Mouse (Mus musculus) layer of hippocampus, adult 9-11 months (tissue): ENCODE results near the gene Nrbp1.

ENCODE experiments used
- DNase-seq: peaks from one replicate; pipeline ENCODE4 v3.0.0; 2022

Gene Nrbp1

DNA sequence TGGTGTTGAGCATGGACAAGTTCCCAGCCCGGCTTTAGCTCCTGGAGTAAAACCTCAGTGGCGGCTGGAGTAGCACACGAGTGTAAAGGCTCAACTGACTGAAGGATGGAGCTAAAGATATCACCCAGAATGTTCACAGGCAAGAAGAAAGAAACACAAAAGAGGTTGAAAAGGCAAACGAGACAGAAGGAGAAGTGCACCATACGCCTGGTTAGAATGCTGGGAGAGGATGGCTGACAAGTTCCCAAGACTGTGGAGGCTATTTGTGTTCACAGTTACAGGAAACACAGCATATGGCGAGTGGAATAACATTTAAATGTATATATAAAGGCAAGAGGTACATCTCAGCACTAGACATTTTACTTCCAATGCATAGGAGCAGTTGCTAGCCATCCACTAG lies 32.4 kb downstream of the Nrbp1 start:
- no peak for DNase-seq

DNA sequence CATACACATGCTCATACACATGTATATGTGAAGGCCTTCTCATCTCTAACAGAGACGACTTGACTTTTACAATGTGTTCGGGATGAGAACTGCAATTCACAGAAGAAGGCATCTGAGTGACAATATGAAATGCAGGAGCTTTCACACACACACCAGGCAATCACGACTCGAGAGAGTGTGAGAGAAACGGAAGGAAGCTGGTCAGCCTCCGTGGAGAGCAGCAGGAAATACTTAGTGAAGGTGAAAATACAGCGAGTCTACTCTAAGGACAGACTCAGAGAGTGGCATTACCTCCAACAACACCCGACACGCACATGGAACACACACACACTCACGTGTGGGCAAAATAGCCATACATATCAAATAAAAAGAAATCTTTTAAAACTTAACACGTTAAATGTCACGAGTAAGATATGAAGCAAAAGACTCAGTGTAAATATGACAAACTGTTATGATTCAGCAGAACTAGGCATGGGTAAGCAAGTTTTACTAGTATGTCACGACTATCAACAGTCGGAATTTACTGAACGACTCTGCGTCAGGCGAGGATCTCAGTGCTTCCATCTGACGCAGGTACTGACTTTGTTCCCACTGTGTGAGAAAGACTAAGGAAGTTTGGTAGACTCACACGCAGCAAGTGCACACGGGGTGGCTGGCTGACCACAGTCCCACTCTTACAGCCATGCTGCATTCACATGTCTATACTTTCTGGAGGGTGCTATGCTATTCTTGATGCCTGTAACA lies 38.8 kb downstream of the Nrbp1 start:
- no peak for DNase-seq

DNA sequence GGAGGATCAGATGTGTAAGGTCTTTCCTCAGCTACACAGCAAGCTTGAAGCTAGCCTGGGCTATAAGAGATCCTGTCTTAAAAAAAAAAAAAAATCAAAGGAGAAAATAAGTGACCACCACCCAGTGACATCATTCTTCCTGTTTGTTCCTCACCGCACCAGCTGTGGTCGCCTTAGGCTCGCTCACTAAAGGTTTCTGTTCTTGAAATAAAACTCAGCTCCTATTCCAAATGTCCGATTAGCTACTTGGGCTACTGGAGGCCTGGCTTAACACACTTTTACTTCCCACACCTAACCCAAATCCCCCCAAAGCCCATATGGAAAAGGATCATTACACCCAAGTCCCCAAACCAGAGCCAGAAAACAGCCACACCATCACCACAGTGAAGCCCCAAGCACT lies 47.6 kb downstream of the Nrbp1 start:
- DNase-seq, result no peak

DNA sequence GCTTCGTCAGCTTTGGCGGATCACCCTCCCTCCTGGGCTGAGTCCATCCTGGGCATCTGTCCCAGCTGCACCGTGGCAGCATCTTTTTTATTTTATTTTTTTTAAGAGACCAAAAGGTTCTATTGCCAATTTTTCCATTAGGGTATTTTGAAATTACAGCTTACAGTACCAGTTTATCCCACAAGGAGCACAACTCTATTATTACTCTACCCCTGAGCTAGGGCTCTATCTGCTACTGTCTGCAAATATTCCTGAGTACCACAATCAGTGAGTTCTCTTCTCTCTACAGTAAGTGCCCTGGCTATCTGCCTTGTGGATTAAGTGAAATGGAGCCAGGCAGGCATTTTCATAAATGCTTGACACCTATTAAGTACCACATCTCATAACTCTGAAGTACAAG lies 48.0 kb downstream of the Nrbp1 start:
- DNase-seq, result no peak

DNA sequence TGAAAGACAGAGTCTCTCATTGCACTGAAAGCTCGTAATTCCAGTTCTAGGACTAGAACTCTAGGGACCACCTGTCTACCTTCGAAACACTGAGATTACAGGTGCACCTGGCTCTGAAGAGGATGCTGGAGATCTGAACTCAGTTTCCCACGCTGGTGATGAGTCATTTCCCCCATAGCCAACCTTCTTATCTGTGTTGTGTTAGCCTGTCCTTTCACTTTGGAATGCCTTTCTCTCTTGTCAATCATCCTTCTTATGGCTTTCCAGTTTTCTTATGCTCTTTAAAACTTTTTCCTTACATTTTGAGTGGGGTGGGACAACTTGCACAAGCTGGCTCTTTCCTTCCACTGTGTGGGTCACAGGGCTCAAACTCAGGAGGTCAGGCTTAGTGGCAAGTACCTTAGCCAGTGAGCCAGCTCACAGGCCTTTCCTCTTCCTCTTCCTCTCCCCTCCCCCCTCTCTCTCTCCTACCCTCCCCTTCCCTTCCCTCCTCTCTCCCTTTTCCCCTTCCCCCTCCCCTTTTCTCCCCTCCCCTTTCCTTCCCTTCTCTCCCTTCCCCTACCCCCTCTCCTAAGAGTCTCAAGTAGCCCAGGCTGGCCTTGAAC lies 49.1 kb downstream of the Nrbp1 start:
- DNase-seq, result no peak

DNA sequence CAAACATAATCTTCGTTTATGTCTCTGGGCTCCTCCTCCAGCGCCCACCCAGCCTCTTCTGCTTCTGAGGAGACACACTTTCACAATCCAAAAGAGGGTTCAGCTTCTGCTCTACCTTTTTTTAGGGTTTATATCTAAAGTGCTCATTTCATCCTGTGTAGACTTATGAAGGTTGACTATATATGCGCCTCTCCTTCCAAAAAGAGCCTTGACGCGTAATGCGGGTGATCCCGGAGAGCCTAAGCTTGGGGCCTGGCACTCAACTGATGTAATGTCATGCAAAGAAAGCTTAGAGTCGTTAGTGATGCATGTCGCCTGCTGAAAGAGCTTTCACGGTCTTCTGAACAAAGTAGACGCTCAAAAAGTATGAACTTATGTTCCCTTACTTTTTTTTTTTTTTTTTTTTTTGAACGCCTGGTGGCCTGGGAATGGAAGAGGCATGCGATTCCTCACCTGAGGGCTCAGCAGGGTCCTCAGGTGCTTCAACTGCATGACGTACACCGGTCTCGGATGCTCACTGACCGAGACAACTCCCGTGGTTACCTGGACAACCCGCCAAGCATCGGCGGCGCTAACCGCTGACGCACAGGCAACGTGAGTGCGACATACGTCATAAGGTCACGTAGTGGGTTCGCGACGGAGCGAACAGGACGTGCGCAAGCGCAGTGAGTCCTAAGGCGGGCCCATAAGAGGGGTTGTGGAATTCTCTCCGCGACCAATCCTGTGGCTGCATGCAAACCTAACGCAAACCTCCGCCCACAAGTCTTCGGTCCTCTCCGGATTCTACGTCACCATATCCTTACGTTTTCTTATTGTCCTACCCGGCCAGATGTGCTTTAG lies 50.1 kb downstream of the Nrbp1 start, which contains the start of gene Ift172:
Ift172 (minus strand) TSS at position 596 of the 840 bp plus-strand sequence.
- DNase-seq, result peak; percentile 98

DNA sequence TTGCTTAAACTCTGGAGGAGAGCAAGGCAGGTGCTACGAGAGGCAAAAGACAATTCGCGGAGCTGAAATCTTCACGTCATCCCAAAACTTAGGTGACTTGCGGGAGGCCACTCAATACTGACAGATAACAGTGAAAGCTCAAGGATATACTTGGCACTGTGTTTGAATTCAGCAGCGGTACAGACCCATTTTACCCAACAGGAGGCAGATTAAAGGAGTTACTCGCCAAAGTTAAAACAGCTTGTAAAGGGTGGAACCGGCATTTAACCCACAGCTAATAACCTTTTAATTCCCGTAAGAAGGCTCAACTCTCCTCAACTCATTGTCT lies 50.7 kb downstream of the Nrbp1 start:
- no peak for DNase-seq

DNA sequence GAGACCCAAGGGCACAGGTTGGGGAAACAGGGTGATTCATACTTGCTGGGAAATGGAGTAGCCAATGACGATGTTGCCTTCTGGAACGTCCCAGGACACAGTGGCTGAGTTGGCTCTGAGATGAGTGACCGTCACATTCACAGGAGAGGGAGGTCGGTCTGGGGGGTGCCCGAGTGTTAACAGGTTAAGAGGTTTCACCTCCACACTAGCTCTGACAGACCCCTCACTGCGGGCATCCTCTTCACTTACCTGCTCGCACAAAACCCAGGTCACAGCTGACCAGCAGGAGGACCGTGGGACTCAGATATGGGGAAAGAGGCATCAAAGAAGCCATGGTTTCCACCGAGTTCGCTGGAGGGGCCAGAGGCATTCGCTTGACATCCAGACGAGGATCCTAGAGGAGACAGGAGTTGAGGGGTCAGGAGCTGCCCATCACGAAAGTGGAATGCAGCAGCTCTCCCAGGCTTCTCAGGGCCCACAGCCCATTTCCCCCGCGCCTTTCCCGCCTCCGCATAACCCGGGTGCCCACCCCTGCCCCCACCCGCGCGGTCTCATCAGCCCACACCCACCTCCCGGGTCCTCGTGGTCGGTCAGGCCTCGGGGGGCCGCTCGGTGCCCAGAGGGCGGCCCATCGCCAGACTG lies 54.4 kb downstream of the Nrbp1 start:
- DNase-seq, result no peak

DNA sequence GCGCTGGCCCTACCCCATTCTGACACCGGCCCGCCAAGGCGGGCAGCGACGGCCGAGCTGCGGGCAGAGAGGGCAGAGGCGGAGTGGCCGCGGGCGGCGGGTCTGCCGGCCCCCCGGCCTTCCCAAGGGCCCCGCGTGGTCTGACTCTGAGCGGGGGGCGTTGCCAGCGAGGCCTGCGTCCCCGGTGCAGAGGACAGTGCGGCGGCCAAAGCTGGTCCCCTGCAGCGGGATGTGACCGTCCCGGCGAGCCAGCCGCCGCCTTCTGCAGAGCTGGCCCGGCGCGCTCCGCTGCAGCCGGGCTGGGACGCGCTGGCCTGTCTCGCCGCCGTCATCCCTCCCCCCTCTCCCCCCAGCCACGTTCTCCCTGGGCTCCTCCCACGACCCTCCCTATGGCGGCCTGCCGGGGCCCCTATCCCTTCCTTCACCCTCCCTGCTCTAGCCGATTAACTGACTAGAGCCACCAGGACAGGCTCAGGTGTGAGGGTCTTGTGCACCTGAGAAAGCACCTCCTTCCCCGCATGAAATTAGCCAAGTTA lies 55.0 kb downstream of the Nrbp1 start, which contains the start of gene Fndc4:
Fndc4 (minus strand) TSS at position 475 of the 536 bp plus-strand sequence.
- peak; percentile 47 for DNase-seq

DNA sequence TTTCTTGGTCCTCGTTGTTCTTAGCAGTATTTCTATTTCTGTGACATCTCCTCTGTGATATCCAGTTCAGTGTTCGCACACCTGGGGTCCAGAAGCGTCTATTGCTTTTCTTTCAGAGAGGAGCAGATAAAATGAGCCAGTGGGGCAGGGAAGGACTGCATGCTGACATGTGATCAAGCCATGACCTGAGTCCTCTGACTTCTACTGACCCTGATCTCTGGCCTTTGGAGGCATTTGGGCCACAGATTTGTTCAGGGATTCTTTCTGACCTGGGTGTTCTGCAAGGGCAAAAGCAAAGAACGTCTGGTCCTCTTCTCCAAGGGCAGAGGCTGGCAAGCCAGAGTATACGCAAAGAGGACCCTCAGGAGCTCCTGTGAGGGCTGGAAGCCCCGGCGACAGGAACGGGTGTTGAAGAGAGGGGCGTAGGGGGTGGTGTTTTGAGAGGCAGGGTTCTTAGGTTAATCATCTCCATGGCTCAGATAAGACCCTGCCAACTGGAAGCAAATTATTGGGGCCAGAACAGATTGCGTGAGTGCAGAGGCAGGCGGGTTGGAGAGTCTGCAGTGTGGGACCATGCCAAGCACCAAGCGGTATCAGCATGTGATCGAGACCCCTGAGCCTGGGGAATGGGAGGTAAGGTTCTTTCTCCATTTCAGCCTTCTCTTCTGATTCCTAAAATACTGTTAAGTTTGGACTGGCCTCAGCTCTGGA lies 56.5 kb downstream of the Nrbp1 start, which contains the start of gene Gckr:
Gckr (plus strand) TSS at position 397 of the 711 bp plus-strand sequence.
- DNase-seq, result no peak

DNA sequence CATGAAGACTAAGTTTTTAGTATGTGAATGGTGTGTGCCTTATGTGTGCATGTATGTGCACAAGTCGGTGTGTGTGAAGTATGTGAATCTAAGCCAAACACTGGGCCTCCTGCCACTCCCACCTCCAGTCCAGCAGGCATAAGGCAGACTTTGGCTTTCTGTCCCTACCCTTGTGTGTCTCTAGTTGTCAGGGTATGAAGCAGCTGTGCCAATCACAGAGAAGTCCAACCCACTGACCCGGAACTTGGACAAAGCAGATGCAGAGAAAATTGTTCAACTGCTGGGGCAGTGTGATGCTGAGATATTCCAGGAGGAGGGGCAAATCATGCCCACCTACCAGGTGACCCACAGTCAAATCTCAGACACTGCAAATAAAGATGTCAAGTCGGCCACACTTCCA lies 57.3 kb downstream of the Nrbp1 start:
- DNase-seq, result no peak

DNA sequence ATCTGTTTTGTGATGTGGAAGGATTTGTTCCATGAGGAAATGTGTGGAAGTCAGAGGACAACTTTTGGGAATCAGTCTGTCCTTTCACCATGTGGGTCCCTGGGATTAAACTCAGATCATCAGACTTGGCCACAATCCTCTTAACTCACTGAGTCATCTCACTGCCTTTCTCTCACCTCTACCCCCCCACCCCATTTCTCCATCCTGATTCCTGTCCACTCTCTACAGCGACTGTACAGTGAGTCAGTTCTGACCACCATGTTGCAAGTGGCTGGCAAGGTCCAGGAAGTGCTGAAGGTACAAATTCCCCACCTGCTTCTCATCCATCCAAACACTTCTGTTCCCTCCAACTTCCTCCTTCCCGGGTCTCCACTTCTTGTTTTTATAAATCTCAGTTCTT lies 57.8 kb downstream of the Nrbp1 start:
- DNase-seq, result no peak
